Mouse (Mus musculus) stomach, postnatal 0 days (tissue): ENCODE results near the gene Tsn. TPM values are rescaled to one million over a fixed set of nuclear protein-coding genes. Genes with fewer than 3 reads are reported as not detected.

Experiments
- ATAC-seq: fragments of 200-750 bp; cut with Nextera tagmentation; 2 replicates; pipeline ENCODE4 v1.8.0; 2017; ENCODE audit not compliant: low FRiP score, low TSS enrichment
- DNase-seq: peaks from one replicate; pipeline ENCODE4 v3.0.0-alpha.2; 2016; ENCODE audit warnings: low spot score
- H3K27ac ChIP-seq: fragments of 300-500 bp; sonication (generic); replicated peaks from 2 replicates; pipeline ENCODE4 v1.5.1; 2014; ENCODE audit warnings: mild to moderate bottlenecking, control low read depth
- H3K27me3 ChIP-seq: fragments of 300-500 bp; sonication (generic); 2 replicates; pipeline ENCODE4 v1.6.1; 2014; ENCODE audit warnings: low read length; ENCODE audit not compliant: control insufficient read depth, insufficient read depth
- H3K36me3 ChIP-seq: fragments of 300-500 bp; sonication (generic); 2 replicates; pipeline ENCODE4 v1.6.1; 2014; ENCODE audit warnings: low read length, mixed read lengths; ENCODE audit not compliant: control insufficient read depth, insufficient read depth
- H3K4me1 ChIP-seq: fragments of 300-500 bp; sonication (generic); replicated peaks from 2 replicates; pipeline ENCODE4 v1.6.1; 2014; ENCODE audit warnings: antibody characterized with exemption; ENCODE audit not compliant: control insufficient read depth, insufficient read depth
- H3K4me2 ChIP-seq: fragments of 300-500 bp; sonication (generic); replicated peaks from 2 replicates; pipeline ENCODE4 v1.6.1; 2014; ENCODE audit warnings: low read depth, mild to moderate bottlenecking, control low read depth, moderate library complexity
- H3K4me3 ChIP-seq: fragments of 300-500 bp; sonication (generic); 2 replicates; pipeline ENCODE4 v1.5.1; 2014; ENCODE audit warnings: low read depth, low read length, control low read depth
- H3K9ac ChIP-seq: fragments of 300-500 bp; sonication (generic); 2 replicates; pipeline ENCODE4 v1.6.1; 2014; ENCODE audit warnings: mild to moderate bottlenecking, low read length, control low read depth, mixed read lengths
- H3K9me3 ChIP-seq: fragments of 300-500 bp; sonication (generic); 2 replicates; pipeline ENCODE4 v1.6.1; 2016; ENCODE audit warnings: low read length; ENCODE audit not compliant: control insufficient read depth
- CTCF ChIP-seq: IDR thresholded peaks from 2 replicates; pipeline ENCODE4 v1.5.1; 2016; ENCODE audit warnings: antibody characterized with exemption, low read depth, mild to moderate bottlenecking, moderate library complexity
- EP300 ChIP-seq: optimal IDR thresholded peaks from 2 replicates; pipeline ENCODE3; 2016; ENCODE audit warnings: antibody characterized with exemption
- WGBS: fragments of 180-500 bp; shearing (Covaris S2); extraction: QIAGEN DNeasy Blood & Tissue Kit; methylation state at CpG from one replicate; pipeline ENCODE4 v1.1.7; 2014; 5-methylcytosine and 5-hydroxymethylcytosine counted together
- polyA plus RNA-seq: library from polyadenylated mRNA; unstranded; fragments of >200 nt; fragmentation: Nextera tagmentation; extraction: Ambion mirVana; gene quantifications from 2 replicates; pipeline ENCODE4 v1.2.1, GENCODE M21; 2015

Gene Tsn
- polyA plus RNA-seq, 1 experiment from 2014 or later, result 174 TPM

DNA sequence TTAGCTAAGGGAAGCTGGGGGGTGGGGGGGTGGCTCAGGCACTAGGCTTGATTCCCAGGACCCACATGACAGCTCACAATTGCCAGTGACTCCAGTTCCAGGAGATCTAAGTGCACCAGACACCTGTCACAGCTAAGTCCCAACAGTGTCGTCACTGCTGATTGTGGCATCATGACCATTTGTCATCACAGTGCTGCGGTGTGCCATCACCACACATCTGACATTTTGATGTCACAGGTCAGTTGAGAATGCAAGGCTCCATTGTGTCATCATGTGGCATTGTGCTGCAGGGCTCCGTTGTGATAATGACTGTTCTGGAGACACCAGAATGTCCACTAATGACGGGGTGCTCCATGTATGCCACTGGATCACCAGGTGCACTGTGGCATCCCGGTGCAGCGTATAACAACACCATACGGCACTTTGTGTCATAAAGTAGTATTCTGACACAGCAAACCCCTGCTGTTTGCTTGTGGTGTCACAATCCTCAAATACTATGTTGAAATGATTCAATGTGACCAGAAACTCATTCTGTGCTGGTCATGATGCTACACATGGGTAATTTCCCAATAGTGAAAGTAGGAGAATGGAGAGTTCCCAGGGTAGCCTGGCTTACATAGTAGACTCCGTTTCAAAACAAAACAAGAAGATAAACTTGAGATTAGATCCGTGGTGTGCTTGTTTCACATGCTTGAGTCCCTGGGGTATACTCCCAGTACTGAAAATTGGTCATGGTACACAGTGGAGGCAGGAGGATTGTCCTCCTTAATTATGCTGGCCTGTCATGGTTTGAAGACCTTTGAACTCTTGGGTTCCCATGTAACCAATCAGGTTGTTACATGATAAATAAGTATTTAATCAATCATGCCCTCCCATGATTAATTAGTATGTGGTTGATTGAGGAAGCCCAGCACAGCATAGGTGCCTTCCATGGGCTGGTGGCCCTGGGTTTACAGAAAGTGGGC is 23.5 kb upstream of the Tsn start:
- Histone ChIP-seq H3K9me3 (no peaks in the 10 kb centered on the region), H3K4me1 (no peaks in the 10 kb centered on the region), H3K27ac (no peak overlapping the region), H3K27me3 (no peaks in the 10 kb centered on the region), H3K4me3 (no peak overlapping the region), H3K9ac (no peak overlapping the region), H3K4me2 (no peak overlapping the region), H3K36me3 (peaks cover 15% of the 10 kb centered on the region)
- ATAC-seq (no peak), DNase-seq (no peak)
- no peak for TF ChIP-seq CTCF
- TF ChIP-seq EP300, result no peak
- 82% methylated on average over 9 of the region's 9 CpGs for WGBS

DNA sequence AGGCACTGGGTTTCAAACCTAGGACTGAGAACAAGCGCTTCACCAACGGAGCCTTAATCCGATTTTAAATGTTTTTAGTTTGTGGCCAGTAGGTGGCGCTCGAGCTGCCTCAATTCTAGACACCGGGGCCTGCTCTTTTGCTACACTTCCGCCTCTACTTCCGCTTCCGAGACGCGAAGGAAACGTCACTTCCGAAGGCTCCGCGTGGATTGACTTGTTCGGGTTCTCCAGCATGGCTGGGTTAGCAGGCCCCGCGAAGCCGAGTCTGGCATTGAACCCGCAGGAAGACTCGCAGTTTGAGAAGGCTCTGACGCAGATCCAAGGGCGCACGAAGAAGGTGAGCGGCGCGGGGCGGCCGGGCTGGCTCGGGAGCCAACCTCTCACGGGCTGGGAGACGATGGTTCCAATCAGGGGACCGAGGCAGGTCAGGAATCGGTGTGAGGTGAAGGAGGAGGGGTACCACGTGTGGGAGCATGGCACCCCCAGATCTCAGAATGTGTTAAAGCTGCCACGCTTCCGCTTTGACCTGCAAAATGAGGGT is 10.2 kb upstream of the Tsn start, which contains the start of gene Nifk:
Nifk (plus strand) TSS at position 179 of the 541 bp plus-strand sequence.
- Histone ChIP-seq H3K27me3 (no peaks in the 10 kb centered on the region), H3K36me3 (peaks cover 2% of the 10 kb centered on the region; the same call in 1 of the 2 replicates), H3K4me1 (0 out of 2 replicates have a peak, but pooled peaks cover 2% of the 10 kb centered on the region), H3K4me2 (peak within 1 kb of the TSS; percentile 87), H3K27ac (peak within 1 kb of the TSS; percentile 67; the same call in 1 of the 2 replicates), H3K4me3 (peak within 1 kb of the TSS; percentile 94), H3K9ac (peak within 1 kb of the TSS; percentile 87), H3K9me3 (no peaks in the 10 kb centered on the region)
- under 1% methylated on average over 37 of the region's 37 CpGs for WGBS
- peak; percentile 93 for DNase-seq
- TF ChIP-seq EP300 (no peak), CTCF (peak; percentile 91)
- ATAC-seq, result peak; percentile 91

- no peak for TF ChIP-seq EP300
- TF ChIP-seq CTCF, result peak; percentile 69
- 64% methylated on average over 2 of the region's 2 CpGs for WGBS
- Histone ChIP-seq H3K36me3 (peaks cover 2% of the 10 kb centered on the region; the same call in 1 of the 2 replicates), H3K9ac (no peak overlapping the region), H3K4me3 (no peak overlapping the region), H3K27me3 (no peaks in the 10 kb centered on the region), H3K4me1 (0 out of 2 replicates have a peak, but pooled peaks cover 2% of the 10 kb centered on the region), H3K4me2 (no peak overlapping the region), H3K9me3 (no peaks in the 10 kb centered on the region), H3K27ac (no peak overlapping the region)
- ATAC-seq (no peak), DNase-seq (peak; percentile 47)
These were observed 9.2 kb upstream of the Tsn start for GRCm38 (mm10) chr1:118320696-118321095.

GRCm38 (mm10) chr1:118310780-118311621 is 538 bp downstream of the Tsn start:
- ATAC-seq (peak; percentile 98), DNase-seq (peak; percentile 91)
- peak overlapping the region; percentile 96 for H3K27ac ChIP-seq
- peak overlapping the region; percentile 55 for H3K4me2 ChIP-seq
- H3K9ac ChIP-seq, result peak overlapping the region; percentile 90
- H3K4me1 ChIP-seq, result no peaks in the 10 kb centered on the region
- H3K27me3 ChIP-seq, result no peaks in the 10 kb centered on the region
- WGBS, result under 1% methylated on average over 61 of the region's 67 CpGs
- H3K36me3 ChIP-seq, result no peaks in the 10 kb centered on the region
- H3K4me3 ChIP-seq, result peak overlapping the region; percentile 84
- TF ChIP-seq EP300 (peak; percentile 55), CTCF (0 out of 2 replicates have a peak, but pooled peaks have one; percentile 1)
- no peaks in the 10 kb centered on the region for H3K9me3 ChIP-seq

- H3K9me3 ChIP-seq, result no peaks in the 10 kb centered on the region
- H3K4me1 ChIP-seq, result no peaks in the 10 kb centered on the region
- DNase-seq, result no peak
- no peaks in the 10 kb centered on the region for H3K27me3 ChIP-seq
- WGBS, result 95% methylated on average over 2 of the region's 2 CpGs
- H3K9ac ChIP-seq, result no peak overlapping the region
- TF ChIP-seq EP300 (no peak), CTCF (no peak)
- H3K4me2 ChIP-seq, result no peak overlapping the region
- ATAC-seq, result no peak
- H3K27ac ChIP-seq, result no peak overlapping the region
- H3K36me3 ChIP-seq, result peaks cover 21% of the 10 kb centered on the region
- H3K4me3 ChIP-seq, result no peak overlapping the region
These were observed 13.8 kb downstream of the Tsn start for GRCm38 (mm10) chr1:118297719-118298118.
